Mouse (Mus musculus) cerebellum, adult 18-20 months (tissue): ENCODE data around the gene Fam155a.
"Not testable (repeated sequence)": the region's sequence is repeated elsewhere in the genome, so short reads cannot be mapped to it uniquely, and the experiment has no call there.

ENCODE experiments used
- DNase-seq, 2 experiments: peaks; one replicate each; pipeline ENCODE4 v3.0.0; 2021

Fam155a gene

GRCm38 (mm10) chr8:9770999-9771605 lies at the start of gene Fam155a:
Gene Fam155a, minus strand, starts transcription at chr8:9771161.
- DNase-seq: peak in 1 of 2 experiments; percentile 65

DNA sequence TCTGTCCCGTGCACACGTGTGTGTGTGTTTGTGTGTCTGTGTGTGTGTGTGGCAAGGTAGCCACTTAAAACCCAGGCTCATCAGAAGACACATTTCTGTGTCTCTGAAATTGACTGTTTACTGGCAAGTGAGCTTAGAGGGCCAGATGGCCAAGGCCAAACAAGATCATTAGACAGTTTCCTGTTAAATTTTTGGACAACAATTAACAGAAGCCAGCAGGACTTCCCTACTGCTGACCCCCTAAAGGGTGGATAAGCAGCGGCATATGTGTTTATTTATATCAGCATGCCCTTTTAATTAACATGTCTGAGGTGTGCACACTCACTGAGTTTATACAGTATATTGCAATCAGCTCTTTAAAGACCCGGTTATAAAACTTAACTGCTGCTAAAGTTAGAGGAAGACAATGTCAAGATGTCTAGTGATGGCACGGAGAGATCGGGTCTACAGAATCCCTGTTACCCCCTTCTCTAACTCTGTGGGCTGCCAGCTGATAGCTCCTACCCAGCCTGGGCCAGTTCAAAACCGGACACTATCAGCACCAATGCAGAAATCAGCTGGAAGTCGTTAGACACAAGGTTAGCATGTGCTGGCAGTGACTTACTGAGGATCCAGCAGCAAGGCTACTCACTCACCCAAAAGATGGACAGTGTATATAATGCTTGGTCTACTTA lies 42.4 kb upstream of the Fam155a start:
- DNase-seq: peak; percentile 27 to 35

GRCm38 (mm10) chr8:9810955-9811530 lies 40.1 kb upstream of the Fam155a start:
- no peak for DNase-seq

DNA sequence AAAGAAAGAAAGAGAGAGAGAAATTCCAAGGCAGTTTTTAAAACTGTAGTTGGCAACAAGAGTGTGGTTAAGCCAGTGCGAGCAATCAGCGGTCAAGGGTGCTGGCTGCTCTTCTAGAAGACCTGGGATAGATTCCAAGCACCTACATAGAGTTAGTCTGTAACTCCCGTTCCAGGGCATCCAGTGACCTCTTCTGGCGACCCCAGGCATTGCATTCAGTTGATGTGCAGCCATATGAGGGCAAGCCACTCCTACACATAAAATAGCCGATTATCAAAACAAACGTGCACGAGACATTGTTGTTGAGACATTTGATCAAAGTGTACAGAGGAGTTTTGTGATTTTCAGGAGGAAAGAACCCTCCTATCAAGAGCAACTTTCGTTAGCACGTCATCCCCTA lies 37.6 kb upstream of the Fam155a start:
- DNase-seq: no peak

GRCm38 (mm10) chr8:9805676-9806075 lies 34.7 kb upstream of the Fam155a start:
- no peak for DNase-seq

DNA sequence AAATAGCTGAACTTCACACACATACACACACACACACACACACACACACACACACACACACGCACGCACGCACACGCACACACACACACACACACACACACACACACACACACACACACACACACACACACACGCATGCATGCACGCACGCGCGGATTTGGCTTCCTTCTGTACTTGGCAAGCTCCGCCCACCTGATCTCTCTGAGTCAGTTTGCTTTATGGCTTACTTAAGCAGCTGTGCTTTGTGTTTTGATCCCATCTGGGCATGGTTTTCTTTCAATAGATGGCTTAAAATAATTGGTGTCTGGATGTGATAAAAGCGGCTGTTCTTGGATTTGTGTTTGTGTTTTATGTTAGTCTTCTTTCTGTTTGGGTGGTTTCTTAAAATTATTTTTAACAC lies 29.4 kb upstream of the Fam155a start:
- DNase-seq: not testable (repeated sequence)

- DNase-seq: no peak
These were observed 29.0 kb upstream of the Fam155a start for GRCm38 (mm10) chr8:9799923-9800322.

GRCm38 (mm10) chr8:9797514-9797913 lies 26.6 kb upstream of the Fam155a start:
- no peak for DNase-seq

- DNase-seq: no peak
These were observed 24.8 kb upstream of the Fam155a start for GRCm38 (mm10) chr8:9795724-9796123.

GRCm38 (mm10) chr8:9793351-9793750 lies 22.4 kb upstream of the Fam155a start:
- DNase-seq: no peak

- no peak for DNase-seq
These were observed 9.4 kb upstream of the Fam155a start for GRCm38 (mm10) chr8:9780332-9780731.

DNA sequence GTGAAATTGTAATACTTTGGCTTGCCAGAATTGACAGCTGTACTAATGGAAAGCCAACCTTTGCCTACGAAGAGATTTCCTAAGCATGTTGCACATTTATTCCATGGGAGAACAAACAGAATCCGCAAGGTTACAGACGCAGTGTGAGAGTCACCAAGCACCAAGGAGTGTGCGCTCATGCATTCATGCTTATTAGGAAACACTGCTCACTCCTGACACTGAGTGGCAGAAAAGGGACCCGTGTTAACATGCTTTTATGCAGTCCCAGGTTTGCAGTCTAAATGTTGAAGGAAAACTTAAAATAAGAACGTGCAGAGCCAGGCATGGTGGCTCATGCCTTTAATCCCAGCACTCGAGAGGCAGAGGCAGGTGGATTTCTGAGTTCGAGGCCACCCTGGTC lies 7.2 kb upstream of the Fam155a start:
- no peak for DNase-seq

GRCm38 (mm10) chr8:9776818-9777217 lies 5.9 kb upstream of the Fam155a start:
- DNase-seq: no peak

DNA sequence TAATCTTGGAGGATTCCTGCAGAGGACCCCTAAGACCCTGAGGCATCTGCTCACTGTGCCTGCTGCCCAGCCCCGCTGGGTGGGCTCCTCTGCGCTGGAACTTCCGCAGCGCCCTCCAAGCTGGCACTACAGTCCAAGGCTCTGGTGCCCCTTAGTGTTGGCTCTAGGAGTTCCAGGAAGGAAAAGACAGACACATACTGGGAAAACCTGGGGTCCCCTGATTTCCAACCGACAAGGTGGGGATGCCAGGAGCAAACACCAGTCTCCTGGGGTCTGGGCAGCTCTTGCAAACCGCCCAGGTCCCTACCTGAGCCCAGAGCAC lies 1.5 kb upstream of the Fam155a start:
- peak; percentile 56 to 61 for DNase-seq

GRCm38 (mm10) chr8:9771606-9772518 lies 901 bp upstream of the Fam155a start:
- DNase-seq: peak; percentile 70 to 71

- peak; percentile 62 to 72 for DNase-seq
These were observed 531 bp downstream of the Fam155a start for GRCm38 (mm10) chr8:9770261-9770998.

GRCm38 (mm10) chr8:9769061-9769460 lies 1.9 kb downstream of the Fam155a start:
- peak; percentile 13 to 30 for DNase-seq

DNA sequence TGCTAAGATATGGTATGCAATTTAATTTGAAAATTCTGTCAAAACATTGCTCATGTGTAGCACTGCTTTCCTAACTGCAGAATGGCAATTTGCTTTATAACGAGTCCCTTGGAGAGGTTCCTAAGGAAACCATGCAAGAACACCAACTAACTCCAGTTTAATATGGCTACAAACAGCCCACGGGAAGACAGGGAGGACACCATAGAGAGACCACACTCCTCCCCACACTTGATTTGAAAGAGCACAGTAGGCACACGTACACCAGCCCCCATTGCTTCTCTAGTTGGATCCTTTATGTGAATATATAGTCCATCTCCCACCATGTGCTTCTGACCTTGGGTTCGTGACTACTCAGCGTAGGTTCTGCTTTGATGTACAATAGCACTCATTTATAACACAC lies 35.8 kb downstream of the Fam155a start:
- no peak for DNase-seq

DNA sequence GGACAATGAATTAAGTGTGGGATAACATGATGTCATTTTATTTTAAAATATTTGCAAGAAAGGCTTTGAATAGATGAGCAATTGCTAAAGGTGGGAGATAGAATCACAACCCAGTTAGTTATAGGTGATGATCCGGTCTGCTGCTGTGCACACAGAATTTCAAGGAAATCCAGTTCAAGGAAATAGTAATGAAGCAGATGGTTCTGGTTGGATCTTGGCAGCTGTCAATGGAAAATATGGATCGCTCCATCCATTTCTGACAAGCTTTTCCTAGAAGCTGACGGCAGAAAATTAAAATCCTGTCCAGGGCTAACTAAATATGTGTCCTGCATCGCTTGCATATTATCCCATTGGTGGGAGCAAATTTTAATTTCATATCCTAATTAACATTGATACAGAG lies 61.2 kb downstream of the Fam155a start:
- DNase-seq: peak; percentile 24 to 28

DNA sequence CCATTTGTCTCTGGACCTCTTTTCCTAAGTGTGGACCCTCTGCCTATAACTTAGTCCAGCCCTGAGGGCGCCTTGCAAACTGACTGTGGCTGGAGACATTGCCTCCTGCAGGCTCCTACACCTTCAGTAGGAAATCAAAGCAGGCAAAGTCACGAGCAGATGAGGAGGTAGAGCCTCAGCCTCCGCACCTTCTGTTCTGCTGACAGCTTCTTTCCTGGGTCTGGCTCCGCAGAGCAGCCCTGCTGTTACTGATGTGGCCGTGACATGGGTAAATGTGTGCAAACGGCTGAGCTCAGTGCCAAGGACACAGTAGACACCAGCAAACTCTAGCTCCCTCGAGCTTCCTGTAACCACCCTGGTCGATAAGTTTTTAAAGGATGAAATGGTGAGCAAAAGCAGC lies 63.5 kb downstream of the Fam155a start:
- DNase-seq: peak; percentile 13 to 16

- DNase-seq: no peak
These were observed 76.2 kb downstream of the Fam155a start for GRCm38 (mm10) chr8:9694794-9695193.

DNA sequence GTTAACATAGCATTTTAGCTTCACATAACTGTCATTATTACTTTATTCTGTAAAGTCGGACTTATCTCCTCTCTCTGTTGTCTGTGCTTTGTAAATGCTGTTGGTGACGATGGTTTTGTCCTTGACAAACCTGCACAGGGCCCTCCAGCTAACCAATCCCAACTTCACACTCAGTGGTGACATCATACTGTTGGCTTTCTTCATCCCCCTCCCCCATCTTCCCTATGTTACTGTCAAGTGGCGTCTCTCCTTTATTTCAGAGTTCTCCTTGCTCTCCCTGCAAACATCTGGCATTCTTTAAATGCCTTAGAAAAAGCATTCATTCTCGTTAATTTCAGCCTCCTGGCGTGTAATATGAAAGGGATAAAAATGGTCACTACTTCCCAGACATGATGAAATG lies 78.6 kb downstream of the Fam155a start:
- DNase-seq: no peak

GRCm38 (mm10) chr8:9660014-9660413 lies 110.9 kb downstream of the Fam155a start:
- DNase-seq: not testable (repeated sequence)
